ENCODE assay signal across 26 mouse cellular contexts in the genomic region with DNA sequence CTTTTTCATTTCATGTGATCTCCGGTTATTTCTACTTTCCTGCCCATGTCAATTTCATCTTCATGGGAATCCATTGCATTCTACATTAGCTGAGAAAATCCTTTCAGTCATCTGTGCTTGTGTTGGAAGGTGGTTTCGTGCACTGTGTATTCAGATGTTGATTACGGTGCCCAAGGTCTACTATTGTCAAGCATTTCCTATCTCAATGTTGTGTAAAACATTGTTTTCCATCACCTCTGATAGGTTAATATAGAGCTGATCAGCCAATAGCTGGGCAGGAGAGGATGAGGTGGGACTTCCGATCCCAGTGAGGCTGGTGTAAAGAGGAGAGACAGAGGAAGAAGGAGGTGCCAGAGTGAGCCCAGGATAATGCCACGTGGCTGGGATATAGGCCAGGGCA. TPM values are rescaled to one million over a fixed set of nuclear protein-coding genes. Genes with fewer than 3 reads are reported as not detected.
"Had no signal": no experiment of that assay in that cellular context is flagged by ENCODE, and none has a peak within 500 bp of the region (broad histone marks: within the 10 kb centered on the region; RNA-seq: fewer than 3 reads in every experiment).

No protein-coding gene starts in this region.

- H3K36me3 ChIP-seq: heart, embryonic 13.5 days; heart, embryonic 15.5 days; hindbrain, embryonic 13.5 days; hindbrain, embryonic 15.5 days; kidney, embryonic 15.5 days; limb, embryonic 13.5 days; limb, embryonic 15.5 days; liver, embryonic 12.5 days had no signal

- H3K4me1 ChIP-seq: hindbrain, embryonic 13.5 days; hindbrain, embryonic 15.5 days; limb, embryonic 13.5 days; limb, embryonic 15.5 days had no signal

- H3K9ac ChIP-seq: heart, embryonic 13.5 days; heart, embryonic 15.5 days; hindbrain, embryonic 13.5 days; hindbrain, embryonic 15.5 days; kidney, embryonic 15.5 days; limb, embryonic 13.5 days; limb, embryonic 15.5 days; liver, embryonic 12.5 days; liver, embryonic 14.5 days had no signal

- H3K27me3 ChIP-seq: heart, embryonic 13.5 days; heart, embryonic 15.5 days; hindbrain, embryonic 13.5 days; hindbrain, embryonic 15.5 days; kidney, embryonic 15.5 days; limb, embryonic 13.5 days; limb, embryonic 15.5 days; liver, embryonic 12.5 days had no signal

- H3K4me3 ChIP-seq: heart, adult 2 months; heart, embryonic 13.5 days; heart, embryonic 15.5 days; hindbrain, embryonic 13.5 days; hindbrain, embryonic 15.5 days; kidney, embryonic 15.5 days; limb, embryonic 13.5 days; limb, embryonic 15.5 days; liver, embryonic 12.5 days had no signal

- H3K27ac ChIP-seq: heart, adult 2 months; heart, embryonic 13.5 days; heart, embryonic 15.5 days; hindbrain, embryonic 13.5 days; hindbrain, embryonic 15.5 days; hindbrain, postnatal 0 days; kidney, embryonic 15.5 days; kidney, postnatal 0 days; limb, embryonic 13.5 days; limb, embryonic 15.5 days; liver, embryonic 12.5 days; liver, embryonic 14.5 days had no signal

- H3K9me3 ChIP-seq: heart, embryonic 13.5 days; heart, embryonic 15.5 days; hindbrain, embryonic 13.5 days; hindbrain, embryonic 15.5 days; kidney, embryonic 15.5 days; limb, embryonic 13.5 days; limb, embryonic 15.5 days; liver, embryonic 12.5 days had no signal

- DNase-seq: gastrocnemius, postnatal 14 days; gastrocnemius, postnatal 36 days; heart, adult 11 months; heart, adult 2 months; heart, postnatal 14 days; heart, postnatal 36 days; kidney, adult 11 months; kidney, adult 2 months; kidney, adult 9 months; kidney, postnatal 14 days; kidney, postnatal 36 days; layer of hippocampus, adult 9-11 months; layer of hippocampus, postnatal 36 days; left cerebral cortex, postnatal 4 days had no signal

RNA-seq across cellular contexts. Expression of a gene that starts 18.1 kb away (rescaled TPM):
- polyA plus RNA-seq: liver, adult 2 months had no signal
